In genomic region chr2:120563235-120563990, GRCm38 (mm10) we compare ENCODE assay signal across 8 mouse cellular contexts. TPM values are rescaled to one million over a fixed set of nuclear protein-coding genes. Genes with fewer than 3 reads are reported as not detected.
DNase-seq lines count a peak whose midpoint lies in the region; ATAC-seq lines count a peak whose summit lies in the region.

TSS of gene Zfp106 (minus strand) at chr2:120563843.

- peaks cover 3% of the 10 kb centered on the region for H3K4me1 ChIP-seq in intestine, embryonic 14.5 days (replicated peaks; ENCODE audit: control insufficient read depth, insufficient read depth, low read length)

- H3K27me3 ChIP-seq in intestine, embryonic 14.5 days (replicated peaks; ENCODE audit: control insufficient read depth, insufficient read depth, low read length): no peaks in the 10 kb centered on the region

- H3K4me2 ChIP-seq in intestine, embryonic 14.5 days (ENCODE audit: low read length): peak within 1 kb of the TSS; percentile 62

- H3K4me3 ChIP-seq in intestine, embryonic 14.5 days (ENCODE audit: low read depth, low read length): peak within 1 kb of the TSS; percentile 88

- under 1% methylated on average over 50 of the region's 50 CpGs for WGBS in intestine, embryonic 14.5 days

- no peaks in the 10 kb centered on the region for H3K9me3 ChIP-seq in intestine, embryonic 14.5 days (ENCODE audit: control insufficient read depth, low read length)

- H3K36me3 ChIP-seq in intestine, embryonic 14.5 days (ENCODE audit: control insufficient read depth, insufficient read depth, low read length): no peaks in the 10 kb centered on the region

- peak within 1 kb of the TSS; percentile 91 for H3K9ac ChIP-seq in intestine, embryonic 14.5 days (ENCODE audit: low read length)

- DNase-seq in adrenal gland, adult (ENCODE audit: inconsistent age in 2 of 2, low spot score in 1 of 2): peak; percentile 91 to 96
- DNase-seq in embryo, embryonic 10.5 days (ENCODE audit: low spot score): peak; percentile 94
- peak; percentile 87 for DNase-seq in gastrocnemius, postnatal 14 days
- DNase-seq in intestine, embryonic 14.5 days (ENCODE audit: low spot score): peak; percentile 88
- DNase-seq in left cerebral cortex, postnatal 14 days (ENCODE audit: low spot score in 2 of 2): peak; percentile 86 to 88
- peak; percentile 85 for DNase-seq in mesoderm, embryonic 11.5 days (ENCODE audit: low read depth, low spot score)
- DNase-seq in right cerebral cortex, postnatal 36 days (ENCODE audit: low spot score in 2 of 2): peak; percentile 86 to 87
- peak; percentile 90 for DNase-seq in yolk sac, embryonic 10.5 days (ENCODE audit: low spot score)

- ATAC-seq in intestine, embryonic 14.5 days (replicated peaks; ENCODE audit: low FRiP score, low TSS enrichment, low read depth): peak; percentile 77

- H3K27ac ChIP-seq in intestine, embryonic 14.5 days (ENCODE audit: low read depth): peak within 1 kb of the TSS; percentile 70

- intact Hi-C loops in gastrocnemius, postnatal 14 days (cut with DNase I; ENCODE audit: low total_unique reads): no loop called here
- intact Hi-C loops in left cerebral cortex, postnatal 14 days (cut with DNase I): no loop called here

RNA-seq across cellular contexts. Expression of gene Zfp106, which starts in this region (rescaled TPM):
- total RNA-seq in gastrocnemius, postnatal 14 days (2021): 100 to 1,000 TPM; 287 to 310 TPM
- polyA plus RNA-seq in intestine, embryonic 14.5 days (2014; fragmentation: Nextera tagmentation; extraction: Ambion mirVana): 64.5 and 66.1 TPM in 2 replicates
- total RNA-seq in left cerebral cortex, postnatal 14 days (2021): 100 to 1,000 TPM; 101 to 105 TPM

Comparison
In these comparisons a context has a peak if more than half of its experiments do, and no peak if none do; other contexts are left out.
1. Peak in every context shown above with its lines: DNase-seq, ATAC-seq, H3K4me3 ChIP-seq and H3K27ac ChIP-seq.